Mouse (Mus musculus) T-helper 1 cell (primary cell): ENCODE measurements at regions not wholly inside any gene's neighbourhood (a gene's known extent, or its start where the extent isn't known, plus 50 kb on each side); places are given as distances from the start of the nearest gene placed in this dataset.

Experiments
- in situ Hi-C: fragments of 300-600 bp; cut with MboI, MseI; formaldehyde crosslinking; loops from one replicate; pipeline ENCODE4 v1.15.1; 2025; ENCODE audit warnings: high pct_unique_total_duplicates

DNA sequence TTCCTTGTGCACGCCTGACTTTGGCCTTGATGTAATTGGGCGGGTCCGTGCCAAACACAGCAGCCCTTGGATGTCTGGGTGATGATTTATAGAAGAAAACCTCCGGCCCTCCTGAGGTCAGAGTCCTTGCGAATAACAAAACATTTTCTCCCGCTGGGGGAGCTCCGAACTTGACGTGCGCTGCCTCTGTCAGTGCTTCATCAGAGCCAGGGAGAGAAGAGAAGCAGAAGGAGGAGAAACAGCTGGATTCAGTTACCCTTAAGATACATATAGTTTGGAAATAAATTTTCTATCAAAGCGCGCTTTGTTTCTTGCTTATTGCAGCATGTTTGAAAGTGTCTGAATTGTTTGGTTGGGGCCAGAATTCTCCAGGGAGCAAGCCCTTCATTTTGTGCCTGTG lies 225.2 kb upstream of the Myocd start:
- in situ Hi-C loops = no loop called here

DNA sequence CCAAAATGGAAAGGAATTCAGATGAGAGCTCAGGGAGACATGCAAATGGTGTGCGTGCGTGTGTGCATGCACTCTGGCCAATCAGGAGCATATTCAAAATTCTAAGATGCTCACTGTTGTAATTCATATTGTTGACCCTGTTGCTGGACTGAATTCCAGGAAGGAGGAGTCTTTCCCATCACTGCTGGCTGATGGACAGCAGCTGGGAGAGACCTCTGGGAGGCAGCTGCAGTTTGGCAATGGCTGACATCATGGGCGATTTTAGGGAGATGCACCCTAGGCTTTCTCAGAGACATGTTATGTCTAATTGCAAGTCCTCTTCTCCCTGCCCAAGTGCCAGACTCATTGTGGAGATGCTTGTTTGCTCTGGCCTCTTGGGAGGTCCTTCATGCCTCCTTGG lies 220.6 kb upstream of the Myocd start:
- in situ Hi-C loops = no loop called here

DNA sequence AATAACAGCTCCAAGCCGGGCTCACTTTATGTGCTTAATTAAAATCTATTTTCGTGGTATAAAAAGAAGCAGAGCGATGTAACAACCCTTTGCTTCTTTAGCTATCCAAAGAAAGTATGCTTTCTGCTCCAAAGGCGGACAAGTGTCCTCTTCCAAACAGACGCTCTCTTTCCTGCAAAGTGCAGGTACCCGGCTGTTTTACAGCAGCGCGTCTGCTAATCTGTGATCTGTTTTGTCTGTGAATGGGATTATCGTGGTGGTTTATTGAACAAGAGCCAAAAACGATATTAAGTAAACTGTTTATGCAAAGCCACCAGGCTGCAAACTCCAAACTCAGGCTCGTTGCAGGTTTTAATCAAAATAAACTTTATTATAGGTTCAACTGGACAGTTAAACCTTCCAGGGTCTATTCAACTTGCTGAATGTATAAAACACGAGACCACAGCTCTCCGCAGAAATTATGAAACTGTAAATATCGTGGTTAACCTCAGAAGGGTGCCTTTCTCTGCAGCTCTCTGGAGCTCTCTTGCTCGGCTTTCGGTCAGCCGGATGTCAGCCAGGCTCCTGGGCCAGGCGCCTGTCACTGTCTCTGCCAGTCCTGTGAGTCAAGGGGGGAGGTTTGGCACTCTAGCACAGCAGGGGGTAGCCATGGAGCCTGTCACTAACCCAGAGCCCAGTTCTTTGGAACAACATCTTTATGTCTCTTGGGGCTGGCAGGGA lies 206.2 kb upstream of the Myocd start:
- in situ Hi-C loops = no loop called here

DNA sequence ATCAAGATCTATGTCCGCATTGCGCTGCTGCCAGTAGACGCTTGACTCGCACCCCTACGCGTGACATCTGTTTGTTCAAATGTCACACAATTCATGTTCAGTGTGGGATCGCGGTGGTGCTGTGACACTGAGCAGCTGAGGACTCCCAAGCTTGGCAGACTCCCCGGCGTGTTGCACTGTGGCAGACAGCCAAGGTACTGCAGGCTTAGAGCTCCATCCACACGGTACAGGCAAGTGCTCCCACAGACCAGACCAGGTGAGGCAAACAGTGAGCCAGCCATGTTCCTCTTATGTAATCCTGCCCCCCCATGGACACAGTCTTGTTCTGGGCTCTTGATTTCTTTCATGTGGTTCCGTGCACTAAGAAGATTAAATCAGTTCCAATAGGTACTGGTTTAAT lies 205.5 kb upstream of the Myocd start:
- in situ Hi-C loops = no loop called here

DNA sequence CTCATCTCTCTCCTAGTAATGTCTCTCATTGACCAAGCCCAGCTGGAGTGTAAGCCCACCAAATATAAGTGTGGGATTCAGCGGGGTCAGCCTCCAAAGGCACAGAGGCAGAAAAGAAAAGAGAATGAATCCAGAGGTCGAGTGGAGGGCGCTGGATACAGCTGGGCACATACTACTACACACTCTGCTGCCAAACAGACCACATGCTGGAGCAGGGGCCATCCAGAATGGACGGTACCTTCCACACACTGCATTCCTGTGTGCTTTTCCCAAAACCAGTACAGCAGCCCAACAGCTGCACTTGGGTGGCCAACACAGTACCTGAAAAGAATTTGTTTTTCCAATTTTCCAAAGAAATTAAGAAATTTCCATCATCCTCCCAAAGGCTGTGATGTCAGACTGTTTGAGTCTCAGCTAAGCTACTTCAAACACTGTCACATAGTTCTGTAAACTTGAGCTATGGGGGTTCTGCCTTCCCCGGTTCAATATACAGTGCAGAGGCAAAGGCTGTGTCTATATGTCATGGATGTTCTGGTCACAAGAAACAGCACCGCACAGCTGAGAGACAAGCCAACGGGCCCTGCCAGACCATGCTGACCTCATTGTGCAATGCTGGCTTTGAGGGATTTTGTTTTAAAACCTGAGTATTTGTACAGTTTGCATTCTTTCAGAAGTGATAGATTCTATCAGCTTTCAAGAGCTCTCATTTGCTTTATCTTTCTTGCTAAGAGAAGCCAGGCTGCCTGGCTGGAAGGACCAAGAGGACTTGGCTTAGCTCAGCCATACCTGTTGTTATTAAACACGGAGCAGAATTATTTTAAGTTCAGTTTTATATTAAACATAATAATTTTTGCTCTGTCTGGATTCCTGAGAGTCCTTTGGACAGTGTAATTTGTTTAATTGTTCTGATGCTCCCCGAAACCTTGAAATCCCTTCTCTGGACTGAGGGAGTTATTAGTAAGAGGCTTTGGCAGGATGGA lies 200.3 kb upstream of the Myocd start:
- in situ Hi-C loops = no loop called here

DNA sequence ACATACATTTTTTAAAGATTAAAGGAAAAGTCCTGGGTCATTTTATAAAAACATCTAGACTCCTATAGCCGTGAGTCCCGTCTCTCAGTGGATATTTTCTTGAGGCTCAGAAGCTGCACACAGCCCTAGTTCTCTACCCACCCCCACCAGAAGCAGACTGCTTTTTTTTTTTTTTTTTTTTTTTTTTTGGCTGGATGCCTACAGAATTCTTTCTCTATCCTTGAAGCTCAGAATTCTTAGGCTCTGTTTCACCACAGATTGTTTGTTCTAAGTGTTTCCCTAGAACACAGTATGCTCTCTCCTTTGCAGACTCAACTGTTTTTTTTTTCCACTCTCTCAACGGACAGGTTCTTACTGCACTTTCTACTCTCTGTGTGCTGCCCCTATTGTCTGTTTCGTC lies 191.3 kb upstream of the Myocd start:
- in situ Hi-C loops = no loop called here

DNA sequence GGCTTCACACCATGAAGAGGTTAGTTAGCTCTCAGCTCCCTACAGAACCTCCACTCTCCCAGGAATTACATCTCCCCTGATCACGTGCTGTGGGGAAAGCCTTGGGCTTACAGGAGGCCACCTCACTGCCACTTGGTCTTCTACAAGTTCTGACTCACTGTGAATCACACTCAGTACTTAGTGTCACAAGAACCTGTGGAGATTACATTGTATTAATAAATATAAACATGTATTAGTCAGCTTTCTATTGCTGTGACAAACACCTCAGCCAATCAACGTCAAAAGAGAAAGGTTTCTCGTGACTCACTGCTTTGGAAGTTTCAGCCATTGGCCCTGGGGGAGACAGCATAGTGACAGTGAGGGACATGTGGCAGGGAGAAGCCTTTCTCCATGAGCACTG lies 178.6 kb upstream of the Myocd start:
- in situ Hi-C loops = no loop called here

DNA sequence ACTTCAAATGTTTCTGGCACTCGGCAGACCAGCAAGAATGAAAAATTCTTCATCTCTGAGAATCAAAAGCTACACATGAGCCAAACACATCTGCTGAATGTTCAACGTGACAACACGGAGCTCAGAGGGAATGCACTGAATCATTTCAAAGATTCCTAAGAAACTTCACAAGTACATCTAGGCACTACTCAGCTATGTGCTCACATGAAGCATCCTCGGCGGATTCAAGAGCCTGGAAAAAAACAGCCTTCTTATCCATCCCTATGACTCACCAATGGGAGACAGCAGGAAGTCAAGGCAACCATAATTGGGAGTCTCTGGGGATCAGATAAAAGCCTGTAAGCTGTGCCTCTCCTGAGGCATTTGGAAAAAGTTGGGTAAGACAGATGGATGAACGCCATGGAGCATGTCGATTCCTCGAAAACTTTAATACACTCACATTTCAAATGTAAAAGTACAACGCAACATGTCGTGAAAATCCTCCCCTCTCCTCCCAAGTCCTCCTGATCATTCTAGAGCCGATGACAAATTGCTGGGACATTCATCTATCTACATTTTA lies 173.8 kb upstream of the Myocd start:
- in situ Hi-C loops = no loop called here

DNA sequence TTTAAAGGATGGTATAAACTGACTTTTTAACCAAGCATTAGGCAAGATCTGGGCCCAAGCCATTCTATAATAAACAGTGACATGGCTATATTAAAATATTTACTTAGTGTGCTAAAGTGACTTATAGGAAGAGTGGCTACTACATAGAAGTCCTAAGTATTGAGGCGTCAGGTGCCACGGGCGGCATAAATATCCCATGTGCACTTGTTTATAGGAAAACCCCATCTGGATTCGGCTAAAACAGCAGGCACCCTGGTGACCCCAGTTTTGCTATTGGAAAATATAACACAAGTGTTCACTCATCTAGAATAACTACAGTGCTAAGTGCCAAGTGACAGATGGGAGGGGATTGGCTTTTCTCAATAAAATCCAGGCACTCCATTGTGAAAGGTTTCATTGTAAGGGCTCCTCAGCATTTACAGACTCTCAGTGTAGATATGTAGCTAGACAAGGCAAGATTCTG lies 165.9 kb upstream of the Myocd start:
- in situ Hi-C loops = no loop called here

DNA sequence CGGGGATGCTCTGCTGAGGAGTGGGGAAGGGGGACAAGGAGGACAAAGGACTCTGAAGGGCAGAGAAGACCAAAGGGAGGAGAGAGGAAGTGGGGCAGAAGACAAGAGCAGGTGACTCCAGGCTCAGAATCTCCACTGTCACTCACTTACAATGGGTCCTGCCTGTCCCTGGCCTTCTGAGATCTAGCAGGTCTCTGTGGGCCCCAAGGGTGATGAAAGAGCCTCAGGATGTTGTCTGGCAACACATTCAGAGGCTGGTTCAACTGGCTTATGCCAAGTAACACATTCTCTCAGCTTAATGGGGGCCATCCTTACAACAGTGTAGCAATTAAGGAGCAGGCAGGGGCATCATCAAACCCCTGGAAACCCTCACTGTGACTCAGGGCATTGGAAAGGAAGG lies 152.1 kb upstream of the Myocd start:
- in situ Hi-C loops = no loop called here

DNA sequence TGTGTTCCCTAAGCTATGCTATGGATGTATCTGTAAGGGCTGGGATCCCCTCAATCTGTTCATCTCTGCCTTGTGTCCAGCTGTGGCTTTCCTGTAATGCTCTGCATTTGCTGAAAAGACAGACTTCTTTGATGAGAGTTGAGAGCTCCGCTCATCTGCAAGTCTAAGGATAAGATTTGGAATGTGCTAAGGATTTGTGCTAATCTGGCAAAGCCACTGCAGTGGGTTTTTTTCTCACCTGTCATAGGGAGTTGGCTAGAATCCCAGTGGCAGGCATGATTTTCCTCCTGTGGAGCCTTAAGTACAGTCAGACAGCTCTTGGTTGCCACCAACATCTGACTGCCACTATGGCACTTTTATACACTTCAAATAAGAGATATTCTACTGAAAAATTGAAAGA lies 138.8 kb upstream of the Myocd start:
- in situ Hi-C loops = loop anchor here (10.0 kb wide), 1 partner anchor 594 kb away; no protein-coding TSS in a partner anchor

DNA sequence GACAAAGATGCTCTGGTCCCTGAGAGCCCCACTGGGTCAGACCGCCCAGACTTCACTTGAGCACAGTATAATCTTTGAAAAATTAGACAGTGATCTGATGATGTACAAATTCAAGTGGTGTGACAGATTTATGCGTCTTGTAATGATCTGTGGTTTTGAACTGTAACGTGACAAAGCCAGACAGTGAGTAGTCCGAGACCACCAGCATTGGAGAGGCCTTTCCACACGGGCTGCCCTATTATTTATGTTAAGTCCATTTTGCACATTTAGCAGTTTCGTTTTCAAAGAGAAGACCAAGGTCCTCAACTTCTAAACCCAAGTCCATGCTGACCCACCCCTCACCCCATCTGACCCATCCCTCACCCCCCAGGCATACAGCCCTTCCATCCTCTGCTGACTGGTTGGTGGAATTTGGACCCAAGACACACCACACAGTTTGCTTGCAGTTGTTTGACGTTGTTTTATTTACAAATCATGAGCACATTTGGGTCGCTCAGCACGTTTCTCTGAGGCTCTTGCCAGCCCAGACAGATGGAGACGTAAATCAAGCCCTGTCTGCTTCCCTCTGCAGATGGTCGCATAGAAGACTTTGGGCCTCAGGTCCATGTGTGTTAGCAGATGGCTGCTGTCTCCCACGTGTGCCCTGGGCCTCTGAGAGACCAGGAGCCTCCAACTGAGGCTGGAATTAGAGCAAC lies 132.8 kb upstream of the Myocd start:
- in situ Hi-C loops = loop anchor here (10.0 kb wide), 1 partner anchor 588 kb away; no protein-coding TSS in a partner anchor

DNA sequence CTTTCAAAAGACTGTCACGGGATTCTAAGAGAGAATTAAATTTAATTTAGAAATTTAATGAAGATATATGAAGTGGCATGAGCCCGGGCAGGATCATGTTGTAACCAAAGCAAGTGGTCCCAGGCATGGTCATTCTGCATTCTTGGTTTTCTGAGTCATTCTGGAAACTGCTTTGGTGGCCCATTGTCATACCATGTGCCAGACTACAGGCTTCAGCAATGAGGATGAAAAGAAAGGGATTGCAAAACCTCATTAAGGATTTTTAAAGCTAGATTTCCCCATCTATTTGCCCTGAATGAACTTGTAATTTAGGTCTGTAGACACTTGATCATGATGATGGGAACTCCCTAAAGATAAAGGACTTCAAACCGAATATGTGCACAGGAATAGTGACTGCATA lies 119.4 kb upstream of the Myocd start:
- in situ Hi-C loops = loop anchor here (10.0 kb wide), 1 partner anchor 1266 kb away; no protein-coding TSS in a partner anchor

DNA sequence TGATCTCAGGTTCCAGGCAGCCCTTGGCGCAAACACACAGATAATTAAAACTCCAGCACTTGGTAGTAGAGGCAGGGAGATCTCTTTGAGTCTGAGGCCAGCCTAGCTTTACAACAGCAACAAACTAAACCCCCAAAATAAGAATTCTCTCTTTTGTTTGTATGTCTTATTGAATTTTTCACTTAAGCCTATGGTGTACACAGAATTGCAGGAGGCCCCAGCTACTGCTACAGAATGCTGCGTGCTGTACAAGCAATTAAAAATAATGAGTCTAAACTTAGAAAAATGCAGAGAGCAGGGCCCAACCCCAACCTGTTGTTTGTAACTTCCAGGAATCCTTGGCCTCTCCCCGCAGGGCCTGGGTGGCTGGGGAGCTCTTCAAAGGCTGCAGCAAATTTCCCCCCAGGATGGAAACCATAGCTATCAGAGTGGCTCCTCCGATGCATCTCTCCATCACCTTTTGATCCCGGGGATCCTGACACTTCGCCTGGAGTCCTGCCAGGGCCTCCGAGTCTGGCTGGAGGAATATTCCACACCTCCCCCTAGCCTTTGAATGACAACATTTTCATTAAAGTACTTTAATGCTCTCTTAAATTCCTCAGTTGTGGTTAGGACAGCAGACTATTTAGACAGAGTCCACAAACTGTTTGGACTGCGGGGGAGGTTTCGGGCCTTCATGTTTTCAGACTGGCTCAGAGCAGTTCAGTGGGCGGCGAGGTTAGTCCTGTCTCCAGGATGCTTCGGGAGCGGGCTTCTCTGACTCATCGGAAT lies 116.7 kb upstream of the Myocd start:
- in situ Hi-C loops = loop anchor here (10.0 kb wide), 1 partner anchor 1268 kb away; no protein-coding TSS in a partner anchor

DNA sequence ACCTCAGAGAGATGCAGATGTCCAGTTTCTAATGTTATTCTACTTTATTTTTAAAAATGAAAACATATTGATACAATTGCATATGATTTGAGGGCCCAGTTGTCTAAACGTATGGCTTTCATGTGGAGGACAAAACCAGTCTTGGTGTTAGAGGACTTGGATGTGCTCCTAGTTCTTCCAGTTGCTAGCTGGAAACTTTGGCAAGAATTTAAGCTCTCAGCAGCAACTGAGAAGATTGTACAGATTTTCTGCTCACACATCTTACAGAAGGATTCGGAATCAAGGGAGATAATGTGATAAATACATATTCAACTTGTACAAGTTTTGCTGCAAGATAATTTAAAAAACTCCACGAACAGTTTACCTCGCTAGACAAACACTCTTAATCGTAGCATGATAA lies 105.6 kb upstream of the Myocd start:
- in situ Hi-C loops = no loop called here

DNA sequence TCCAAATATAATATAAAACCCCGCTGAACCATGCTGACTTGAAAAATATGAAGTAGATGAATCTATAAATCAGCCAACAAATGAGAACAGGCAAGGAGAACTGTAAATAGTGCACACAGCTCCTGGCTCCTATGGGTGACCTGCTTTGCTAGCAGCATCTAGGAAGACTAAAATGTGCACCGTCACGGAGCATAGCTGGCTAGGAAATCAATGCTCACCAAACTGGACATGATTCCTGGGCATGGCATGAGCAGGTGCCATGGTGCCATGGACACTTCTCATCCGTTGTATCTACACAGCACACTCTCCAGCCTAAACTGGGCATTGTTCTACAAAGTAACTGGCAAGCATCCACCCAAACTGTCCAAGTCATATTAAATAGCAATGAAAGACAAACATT lies 103.3 kb upstream of the Myocd start:
- in situ Hi-C loops = no loop called here

DNA sequence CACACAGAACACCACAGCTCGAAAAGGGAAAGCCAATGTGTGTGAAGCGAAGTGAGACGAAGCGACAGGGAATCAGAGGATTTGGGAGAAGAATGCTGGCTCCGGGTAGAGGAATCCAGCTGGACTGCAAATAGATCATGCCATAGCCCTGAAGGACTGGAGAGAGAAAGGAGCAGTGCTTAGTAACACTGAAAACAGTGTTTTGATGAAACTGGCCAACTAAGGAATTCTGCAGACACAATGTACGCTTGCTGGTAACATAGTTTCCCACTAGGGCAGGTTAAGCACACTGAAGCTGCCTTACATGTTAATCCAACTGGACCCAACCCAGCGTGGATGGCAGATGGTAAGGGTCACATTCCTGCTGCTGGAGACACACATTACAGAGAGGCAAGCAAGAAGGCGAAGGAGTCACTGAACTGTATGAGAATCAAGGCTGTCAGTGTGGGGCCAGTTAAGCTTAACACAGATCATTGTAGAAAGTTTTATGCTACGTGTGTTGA lies 102.6 kb upstream of the Myocd start:
- in situ Hi-C loops = no loop called here

DNA sequence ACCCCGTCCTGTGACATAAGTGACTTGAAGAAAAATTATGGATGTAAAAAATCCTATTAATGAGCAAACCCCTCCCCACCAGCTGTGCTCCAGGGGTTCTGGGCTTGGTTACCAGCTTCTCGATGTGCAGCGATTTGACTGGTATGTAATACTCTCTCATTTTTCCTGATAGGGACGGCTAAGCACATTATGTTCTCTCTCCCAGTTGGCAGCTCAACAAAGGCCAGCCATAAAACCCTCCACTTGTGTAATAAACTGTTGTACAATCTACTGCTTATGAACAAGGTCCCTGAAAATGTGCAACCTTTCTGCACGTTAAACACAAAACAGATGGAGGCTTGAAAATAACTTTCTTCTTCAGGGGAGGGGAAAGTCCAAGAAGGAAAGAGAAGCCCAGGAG lies 98.0 kb upstream of the Myocd start:
- in situ Hi-C loops = no loop called here

DNA sequence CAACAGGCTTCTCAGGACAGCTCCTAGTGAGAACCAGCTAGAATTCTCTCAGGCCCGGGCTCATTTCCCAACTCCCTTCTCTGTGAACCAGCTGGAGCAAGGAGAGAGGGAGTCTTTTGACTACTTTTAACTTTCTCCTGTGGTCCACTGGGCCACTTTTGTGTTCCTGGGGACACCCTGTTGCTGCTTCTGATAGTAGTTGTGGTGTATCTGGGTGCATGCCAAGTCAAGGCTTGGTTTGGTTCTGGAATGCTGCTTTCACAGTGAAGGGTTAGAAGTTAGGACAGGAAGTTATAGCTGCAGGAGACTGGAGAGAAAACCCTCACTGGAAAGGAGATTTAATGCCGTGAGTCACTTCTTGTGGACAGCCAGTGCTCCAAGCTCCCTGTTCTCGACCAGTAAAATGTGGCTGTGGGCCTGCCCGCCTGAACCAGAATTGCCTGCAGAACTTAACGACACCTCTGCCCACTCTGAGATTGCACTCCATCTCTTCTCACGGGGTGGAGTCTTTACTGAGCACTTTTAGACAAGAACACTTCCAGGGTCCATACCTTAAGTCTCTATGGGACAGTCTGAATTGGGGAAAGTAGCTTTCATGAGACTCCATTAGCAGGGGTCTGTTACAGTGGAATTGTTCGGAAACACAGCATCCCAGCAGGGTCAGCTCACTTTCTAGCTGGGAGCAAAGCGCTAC lies 97.0 kb upstream of the Myocd start:
- in situ Hi-C loops = no loop called here
